Comparison of ENCODE assay signal across 20 mouse cellular contexts in genomic region chr13:35348283-35348682, GRCm38 (mm10).
A peak's percentile ranks its signal among the peaks of the same experiment; 100 is the strongest.
DNase-seq lines count a peak whose midpoint lies in the region; ATAC-seq and TF ChIP-seq lines count a peak whose summit lies in the region.
"Had no signal": no experiment of that assay in that cellular context is flagged by ENCODE, and none has a peak within 500 bp of the region (broad histone marks: within the 10 kb centered on the region; RNA-seq: fewer than 3 reads in every experiment).

No protein-coding gene starts in this region.

- H3K4me3 ChIP-seq in hindbrain, embryonic 13.5 days: no peak overlapping the region
- H3K4me3 ChIP-seq in hindbrain, embryonic 11.5 days (ENCODE audit: low read depth, low read length): no peak overlapping the region
- H3K4me3 ChIP-seq in midbrain, postnatal 0 days (ENCODE audit: low read depth, low read length): no peak overlapping the region
- H3K4me3 ChIP-seq in midbrain, embryonic 11.5 days (ENCODE audit: low read depth, low read length): no peak overlapping the region
- H3K4me3 ChIP-seq: embryonic facial prominence, embryonic 12.5 days; heart, embryonic 12.5 days; intestine, embryonic 15.5 days; limb, embryonic 10.5 days; midbrain, embryonic 13.5 days had no signal

- no peaks in the 10 kb centered on the region for H3K36me3 ChIP-seq in hindbrain, embryonic 13.5 days
- no peaks in the 10 kb centered on the region for H3K36me3 ChIP-seq in hindbrain, embryonic 11.5 days (ENCODE audit: control insufficient read depth, insufficient read depth, low read length)
- no peaks in the 10 kb centered on the region for H3K36me3 ChIP-seq in midbrain, postnatal 0 days (ENCODE audit: insufficient read depth, low read length)
- H3K36me3 ChIP-seq in midbrain, embryonic 11.5 days (ENCODE audit: control insufficient read depth, insufficient read depth, low read length): no peaks in the 10 kb centered on the region
- H3K36me3 ChIP-seq: embryonic facial prominence, embryonic 12.5 days; G1E; heart, embryonic 12.5 days; intestine, embryonic 15.5 days; limb, embryonic 10.5 days; midbrain, embryonic 13.5 days had no signal

- DNase-seq in cerebellum, adult 18-20 months: no peak
- DNase-seq in hindbrain, embryonic 11.5 days (ENCODE audit: low spot score): no peak
- peak; percentile 76 for DNase-seq in midbrain, postnatal 0 days (ENCODE audit: low spot score)
- no peak for DNase-seq in midbrain, embryonic 11.5 days (ENCODE audit: low spot score, missing footprints)
- peak; percentile 39 to 54 for DNase-seq in layer of hippocampus, postnatal 10 days (ENCODE audit: low spot score in 2 of 2)
- no peak for DNase-seq in kidney, adult 8-10 months
- DNase-seq: adrenal gland, postnatal 36 days; lung, adult 2 months; thymus, postnatal 36 days had no signal

- no peaks in the 10 kb centered on the region for H3K9me3 ChIP-seq in hindbrain, embryonic 13.5 days
- no peaks in the 10 kb centered on the region for H3K9me3 ChIP-seq in hindbrain, embryonic 11.5 days (ENCODE audit: control insufficient read depth, low read length)
- H3K9me3 ChIP-seq in midbrain, postnatal 0 days (ENCODE audit: low read length): no peaks in the 10 kb centered on the region
- no peaks in the 10 kb centered on the region for H3K9me3 ChIP-seq in midbrain, embryonic 11.5 days (ENCODE audit: control insufficient read depth, low read length)
- H3K9me3 ChIP-seq: embryonic facial prominence, embryonic 12.5 days; G1E; heart, embryonic 12.5 days; intestine, embryonic 15.5 days; limb, embryonic 10.5 days; midbrain, embryonic 13.5 days had no signal

- ATAC-seq in cerebellum, adult (ENCODE audit: insufficient number of reproducible peaks, low FRiP score, low TSS enrichment): 0 out of 2 replicates have a peak, but pooled peaks have one; percentile 15
- ATAC-seq in hindbrain, embryonic 13.5 days (ENCODE audit: low FRiP score): 0 out of 2 replicates have a peak, but pooled peaks have one; percentile 57
- no peak for ATAC-seq in hindbrain, embryonic 11.5 days (ENCODE audit: low FRiP score)
- peak; percentile 47; the same call in 1 of the 2 replicates for ATAC-seq in midbrain, postnatal 0 days (ENCODE audit: low FRiP score)
- no peak for ATAC-seq in midbrain, embryonic 11.5 days (ENCODE audit: low FRiP score)
- ATAC-seq: CD4-positive, CD25-positive, alpha-beta regulatory T cell, adult 4 months; intestine, embryonic 15.5 days; midbrain, embryonic 13.5 days had no signal

- no peak overlapping the region for H3K27ac ChIP-seq in hindbrain, embryonic 13.5 days
- no peak overlapping the region for H3K27ac ChIP-seq in hindbrain, embryonic 11.5 days (ENCODE audit: low read depth, low read length)
- H3K27ac ChIP-seq in midbrain, postnatal 0 days (ENCODE audit: low read depth, low read length): no peak overlapping the region
- no peak overlapping the region for H3K27ac ChIP-seq in midbrain, embryonic 11.5 days (ENCODE audit: low read depth, low read length)
- H3K27ac ChIP-seq: embryonic facial prominence, embryonic 12.5 days; intestine, embryonic 15.5 days; limb, embryonic 10.5 days; macrophage; midbrain, embryonic 13.5 days had no signal

- H3K4me1 ChIP-seq in hindbrain, embryonic 13.5 days (replicated peaks): no peaks in the 10 kb centered on the region; the same call in 1 of the 2 replicates
- H3K4me1 ChIP-seq in hindbrain, embryonic 11.5 days (replicated peaks; ENCODE audit: control insufficient read depth, insufficient read depth, low read length): no peaks in the 10 kb centered on the region
- H3K4me1 ChIP-seq in midbrain, postnatal 0 days (ENCODE audit: insufficient read depth, low read length): no peaks in the 10 kb centered on the region
- no peaks in the 10 kb centered on the region for H3K4me1 ChIP-seq in midbrain, embryonic 11.5 days (ENCODE audit: control insufficient read depth, insufficient read depth, low read length)
- H3K4me1 ChIP-seq: embryonic facial prominence, embryonic 12.5 days; heart, embryonic 12.5 days; intestine, embryonic 15.5 days; limb, embryonic 10.5 days; midbrain, embryonic 13.5 days had no signal

- H3K9ac ChIP-seq in hindbrain, embryonic 13.5 days: no peak overlapping the region
- no peak overlapping the region for H3K9ac ChIP-seq in hindbrain, embryonic 11.5 days (ENCODE audit: low read depth, low read length)
- H3K9ac ChIP-seq in midbrain, postnatal 0 days (replicated peaks; ENCODE audit: low read length, poor library complexity, severe bottlenecking): no peak overlapping the region
- no peak overlapping the region for H3K9ac ChIP-seq in midbrain, embryonic 11.5 days (ENCODE audit: low read length)
- H3K9ac ChIP-seq: embryonic facial prominence, embryonic 12.5 days; heart, embryonic 12.5 days; intestine, embryonic 15.5 days; midbrain, embryonic 13.5 days had no signal

- TF ChIP-seq CTCF in midbrain, postnatal 0 days (IDR thresholded peaks at IDR 0.05): no peak

- WGBS in hindbrain, embryonic 13.5 days: 85% methylated on average over 3 of the region's 3 CpGs
- 78% methylated on average over 3 of the region's 3 CpGs for WGBS in hindbrain, embryonic 11.5 days
- WGBS in midbrain, postnatal 0 days: 78% methylated on average over 3 of the region's 3 CpGs
- 86% methylated on average over 3 of the region's 3 CpGs for WGBS in midbrain, embryonic 11.5 days

- no peak overlapping the region for H3K4me2 ChIP-seq in hindbrain, embryonic 13.5 days
- H3K4me2 ChIP-seq in hindbrain, embryonic 11.5 days (replicated peaks; ENCODE audit: low read depth, low read length): no peak overlapping the region
- H3K4me2 ChIP-seq in midbrain, postnatal 0 days (ENCODE audit: low read depth, low read length, poor library complexity, severe bottlenecking): no peak overlapping the region
- H3K4me2 ChIP-seq in midbrain, embryonic 11.5 days: no peak overlapping the region
- H3K4me2 ChIP-seq: embryonic facial prominence, embryonic 12.5 days; heart, embryonic 12.5 days; intestine, embryonic 15.5 days; liver, embryonic 11.5 days; midbrain, embryonic 13.5 days had no signal

- H3K27me3 ChIP-seq in hindbrain, embryonic 13.5 days: no peaks in the 10 kb centered on the region
- H3K27me3 ChIP-seq in hindbrain, embryonic 11.5 days (ENCODE audit: control insufficient read depth, insufficient read depth, low read length): no peaks in the 10 kb centered on the region
- no peaks in the 10 kb centered on the region for H3K27me3 ChIP-seq in midbrain, postnatal 0 days (ENCODE audit: insufficient read depth, low read length)
- no peaks in the 10 kb centered on the region for H3K27me3 ChIP-seq in midbrain, embryonic 11.5 days (ENCODE audit: control insufficient read depth, insufficient read depth, low read length)
- H3K27me3 ChIP-seq: embryonic facial prominence, embryonic 12.5 days; heart, embryonic 12.5 days; intestine, embryonic 15.5 days; midbrain, embryonic 13.5 days had no signal

Comparison
In these comparisons a context has a peak if more than half of its experiments do, and no peak if none do; other contexts are left out.
1. ATAC-seq: peak in cerebellum, adult (single experiment), hindbrain, embryonic 13.5 days (single experiment) and midbrain, postnatal 0 days (single experiment); none in hindbrain, embryonic 11.5 days (single experiment) and midbrain, embryonic 11.5 days (single experiment).
2. DNase-seq: peak in midbrain, postnatal 0 days (single experiment) and layer of hippocampus, postnatal 10 days (2 of 2); none in cerebellum, adult 18-20 months (0 of 2), hindbrain, embryonic 11.5 days (single experiment), midbrain, embryonic 11.5 days (single experiment) and kidney, adult 8-10 months (0 of 2).